Mouse (Mus musculus): ENCODE data around the gene Lrrd1. TPM values are rescaled to one million over a fixed set of nuclear protein-coding genes. Genes with fewer than 3 reads are reported as not detected.

Lrrd1 gene
- total and polyA plus RNA-seq, 3 experiments: 0.04 to 0.11 TPM; not detected in 1

GRCm38 (mm10) chr5:3802433-3803291 lies 42.3 kb upstream of the Lrrd1 start, which contains the start of the genes Ankib1 and Krit1 (continued):
- TF ChIP-seq USF1 (IDR thresholded peaks at IDR 0.05; ENCODE audit: low read depth, low read length) (no peak), CHD1 (IDR thresholded peaks at IDR 0.05; ENCODE audit: low read depth, low read length) (no peak; the same call in 1 of the 2 replicates), ELF1 (IDR thresholded peaks at IDR 0.05; ENCODE audit: low read depth, low read length) (peak; percentile 86), CHD2 (IDR thresholded peaks at IDR 0.05; ENCODE audit: low read length) (peak; percentile 64; the same call in 1 of the 2 replicates), E2F4 (IDR thresholded peaks at IDR 0.05; ENCODE audit: borderline replicate concordance, low read depth, low read length) (no peak), JUND (IDR thresholded peaks at IDR 0.05; ENCODE audit: low read depth, low read length) (no peak), ETS1 (IDR thresholded peaks at IDR 0.05; ENCODE audit: low read depth, low read length) (peak; percentile 33; the same call in 1 of the 2 replicates), NELFE (IDR thresholded peaks at IDR 0.05; ENCODE audit: low read depth, low read length) (peak; percentile 88), MXI1 (IDR thresholded peaks at IDR 0.05; ENCODE audit: low read depth, low read length) (peak; percentile 90), POLR2AphosphoS2 (IDR thresholded peaks at IDR 0.05; ENCODE audit: low read length) (peak; percentile 79), POLR2AphosphoS5 (IDR thresholded peaks at IDR 0.05; ENCODE audit: borderline replicate concordance, low read depth, low read length) (no peak), MYC (IDR thresholded peaks at IDR 0.05; ENCODE audit: low read depth, low read length) (no peak), TCF12 (IDR thresholded peaks at IDR 0.05; ENCODE audit: low read depth, low read length) (peak; percentile 72), SIN3A (IDR thresholded peaks at IDR 0.05; ENCODE audit: low read length) (peak; percentile 93), GABPA (IDR thresholded peaks at IDR 0.05; ENCODE audit: low read depth, low read length) (no peak)

- DNase-seq (ENCODE audit: low read depth, low spot score): peak; percentile 77
- peak overlapping the region; percentile 97 for H3K9ac ChIP-seq (ENCODE audit: control insufficient read depth, low read depth, low read length, poor library complexity, severe bottlenecking)
- H3K27me3 ChIP-seq (ENCODE audit: control insufficient read depth in 1 of 2, insufficient read depth in 2 of 2, low read length in 2 of 2): no peaks in the 10 kb centered on the region
- peaks cover 9 to 12% of the 10 kb centered on the region in 2 experiments for H3K4me1 ChIP-seq (ENCODE audit: control insufficient read depth in 1 of 2, insufficient read depth in 2 of 2, low read length in 2 of 2)
- TF ChIP-seq MAZ (IDR thresholded peaks at IDR 0.05; ENCODE audit: low read depth, low read length): 0 out of 2 replicates have a peak, but pooled peaks have one; percentile 3
- 0 out of 4 replicates have a peak, but pooled peaks of 1 of the 2 experiments have one; percentile 47 for TF ChIP-seq POLR2A (IDR thresholded peaks at IDR 0.05; ENCODE audit: control insufficient read depth in 1 of 2, insufficient read depth in 1 of 2, low read depth in 1 of 2, low read length in 2 of 2, poor library complexity in 1 of 2)
- peak; percentile 49; the same call in 1 of the 2 replicates for TF ChIP-seq NELFE (IDR thresholded peaks at IDR 0.05; ENCODE audit: low read depth, low read length)
- no peak for TF ChIP-seq ZC3H11A (IDR thresholded peaks at IDR 0.05; ENCODE audit: low read depth, low read length)
- no peak for TF ChIP-seq TCF12 (IDR thresholded peaks at IDR 0.05; ENCODE audit: low read depth, low read length)
- no peak for TF ChIP-seq E2F4 (IDR thresholded peaks at IDR 0.05; ENCODE audit: borderline replicate concordance, low read depth, low read length)
- TF ChIP-seq ZKSCAN1 (IDR thresholded peaks at IDR 0.05; ENCODE audit: low read depth, low read length): no peak
- TF ChIP-seq ZMIZ1 (IDR thresholded peaks at IDR 0.05; ENCODE audit: low read depth, low read length): no peak
- TF ChIP-seq POLR2AphosphoS2 (IDR thresholded peaks at IDR 0.05; ENCODE audit: low read length): 0 out of 2 replicates have a peak, but pooled peaks have one; percentile 20
- no peak for TF ChIP-seq SMC3 (IDR thresholded peaks at IDR 0.05; ENCODE audit: low read depth, low read length)
- no peak for TF ChIP-seq MAFK (IDR thresholded peaks at IDR 0.05; ENCODE audit: borderline replicate concordance, low read depth, low read length)
- TF ChIP-seq UBTF (IDR thresholded peaks at IDR 0.05; ENCODE audit: borderline replicate concordance, insufficient read depth, low read depth, low read length): no peak; the same call in 1 of the 2 replicates
- TF ChIP-seq EP300 (IDR thresholded peaks at IDR 0.05; ENCODE audit: low read depth in 1 of 2, low read length in 2 of 2): 0 out of 4 replicates have a peak, but pooled peaks of 1 of the 2 experiments have one; percentile 2
- H3K9me3 ChIP-seq (replicated peaks; ENCODE audit: insufficient read depth, low read length): no peaks in the 10 kb centered on the region
- H3K27ac ChIP-seq (ENCODE audit: control insufficient read depth, low read depth, low read length): peak overlapping the region; percentile 86
- H3K4me3 ChIP-seq (ENCODE audit: control insufficient read depth in 1 of 2, insufficient read depth in 1 of 2, low read depth in 2 of 2, low read length in 2 of 2): peak overlapping the region; percentile 84 to 90
- H3K36me3 ChIP-seq (ENCODE audit: control insufficient read depth in 1 of 2, insufficient read depth in 2 of 2, low read length in 2 of 2): peaks cover 4 to 32% of the 10 kb centered on the region in 2 experiments
- H3K79me2 ChIP-seq (ENCODE audit: control insufficient read depth, insufficient read depth, low read length, poor library complexity): peaks cover 48% of the 10 kb centered on the region
These were observed 41.4 kb upstream of the Lrrd1 start for GRCm38 (mm10) chr5:3803292-3804165.
